Mouse (Mus musculus): ENCODE results near the gene Cstb.

DNA sequence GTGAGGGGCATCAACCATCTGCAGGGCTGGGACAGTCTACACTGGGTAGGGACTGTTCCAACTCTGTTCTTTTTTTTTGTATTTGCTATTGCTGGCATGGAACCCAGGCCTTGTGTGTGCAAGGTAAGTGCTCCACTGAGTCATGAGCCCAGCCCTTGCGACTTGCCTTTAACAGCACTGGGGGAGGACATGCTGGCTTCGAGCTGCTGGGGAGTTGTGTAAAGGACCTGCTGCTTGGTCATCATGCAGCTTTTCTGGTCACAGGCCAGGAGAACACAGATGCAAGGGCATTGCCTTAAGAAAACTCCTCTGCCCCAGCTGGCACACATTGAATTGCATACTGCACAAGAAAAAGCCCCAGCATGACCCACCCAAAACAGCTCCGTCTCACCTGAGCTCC is 16.8 kb downstream of the Cstb start:
- TF ChIP-seq CTCF (IDR thresholded peaks at IDR 0.05; ENCODE audit: low read depth, low read length) = no peak
- no peak for TF ChIP-seq EP300 (IDR thresholded peaks at IDR 0.05; ENCODE audit: insufficient read depth, low read depth, low read length)
